Mouse (Mus musculus) cerebellum, postnatal 36 days (tissue): Measurements from ENCODE around the gene Fndc4.

Experiments
- DNase-seq, 2 experiments: peaks; one replicate each; pipeline ENCODE4 v3.0.0; 2021 to 2022; ENCODE audit warnings: mixed read lengths in 2 of 2

Gene Fndc4

GRCm38 (mm10) chr5:31255971-31256370 is 39.9 kb downstream of the Fndc4 start:
- DNase-seq = no peak

GRCm38 (mm10) chr5:31255381-31255780 is 40.5 kb downstream of the Fndc4 start:
- no peak for DNase-seq

- no peak for DNase-seq
Observed at GRCm38 (mm10) chr5:31254901-31255300, 41.0 kb downstream of the Fndc4 start.

GRCm38 (mm10) chr5:31254452-31254851 is 41.4 kb downstream of the Fndc4 start:
- no peak for DNase-seq

- no peak for DNase-seq
Observed at GRCm38 (mm10) chr5:31253806-31254205, 42.1 kb downstream of the Fndc4 start.

GRCm38 (mm10) chr5:31252795-31253545 is 42.9 kb downstream of the Fndc4 start:
- DNase-seq = no peak

- DNase-seq = no peak
Observed at GRCm38 (mm10) chr5:31252151-31252550, 43.7 kb downstream of the Fndc4 start.

- peak; percentile 18 to 21 for DNase-seq
Observed at GRCm38 (mm10) chr5:31251541-31252101, 44.3 kb downstream of the Fndc4 start, which contains the start of gene Krtcap3. Gene Krtcap3, plus strand, starts transcription at chr5:31251691.

GRCm38 (mm10) chr5:31250716-31251115 is 45.2 kb downstream of the Fndc4 start:
- no peak for DNase-seq
